Mouse (Mus musculus) layer of hippocampus, postnatal 25 days (tissue): Measurements from ENCODE around the gene 2310002L09Rik. TPM values are rescaled to one million over a fixed set of nuclear protein-coding genes. Genes with fewer than 3 reads are reported as not detected.
"Not testable (repeated sequence)": the region's sequence is repeated elsewhere in the genome, so short reads cannot be mapped to it uniquely, and the experiment has no call there.

Source experiments
- DNase-seq, 2 experiments: peaks; one replicate each; pipeline ENCODE4 v3.0.0; 2022; ENCODE audit warnings: mixed read lengths in 2 of 2, low spot score in 1 of 2; ENCODE audit errors: extremely low spot score in 1 of 2
- total RNA-seq, 2 experiments: library from RNA; stranded (reverse); gene quantifications; 2 replicates each; pipeline ENCODE4 v1.2.3; 2021

The 2310002L09Rik gene
- not detected for total RNA-seq

- DNase-seq: no peak
These were observed at the start of gene 2310002L09Rik for GRCm38 (mm10) chr4:73950375-73950896. Gene 2310002L09Rik (minus strand): TSS chr4:73950846.

GRCm38 (mm10) chr4:73980454-73980853 is 29.8 kb upstream of the 2310002L09Rik start:
- peak in 1 of 2 experiments; percentile 2 for DNase-seq

- DNase-seq: not testable (repeated sequence)
These were observed 30.0 kb downstream of the 2310002L09Rik start, which contains the start of gene Gm11756 for GRCm38 (mm10) chr4:73920660-73921059. Gene Gm11756 (minus strand): TSS chr4:73920760.

- not testable (repeated sequence) for DNase-seq
These were observed 44.8 kb downstream of the 2310002L09Rik start, which contains the start of gene Gm13871 for GRCm38 (mm10) chr4:73905853-73906252. Gene Gm13871 (minus strand): TSS chr4:73905953.

- not testable (repeated sequence) for DNase-seq
These were observed 59.6 kb downstream of the 2310002L09Rik start, which contains the start of gene Gm11757 for GRCm38 (mm10) chr4:73891012-73891411. Gene Gm11757 (minus strand): TSS chr4:73891112.

Other genes with a start within 250 kb of the 2310002L09Rik start
- under 1 TPM; 0.12 to 0.21 TPM for gene Rasef, start 159.9 kb downstream of the 2310002L09Rik start, total RNA-seq
- gene Gm11758, start 74.6 kb downstream of the 2310002L09Rik start, total RNA-seq: not detected
- not detected for gene Gm11757, start 59.7 kb downstream of the 2310002L09Rik start, total RNA-seq
- not detected for gene Gm13871, start 44.9 kb downstream of the 2310002L09Rik start, total RNA-seq
- gene Gm11756, start 30.1 kb downstream of the 2310002L09Rik start, total RNA-seq: not detected
- gene Frmd3, start 62.6 kb upstream of the 2310002L09Rik start, total RNA-seq: 1 to 10 TPM; 3.9 to 5.1 TPM